Mouse (Mus musculus) liver, postnatal 0 days (tissue): Measurements from ENCODE around the gene Ifitm1.

ENCODE experiments used
- CTCF ChIP-seq: sonication (generic); IDR thresholded peaks from 2 replicates; pipeline ENCODE4 v1.5.1; 2016; ENCODE audit warnings: antibody characterized with exemption, low read depth
- EP300 ChIP-seq: IDR thresholded peaks from 2 replicates; pipeline ENCODE4 v1.6.1; 2016; ENCODE audit warnings: antibody characterized with exemption, low read depth, mild to moderate bottlenecking

DNA sequence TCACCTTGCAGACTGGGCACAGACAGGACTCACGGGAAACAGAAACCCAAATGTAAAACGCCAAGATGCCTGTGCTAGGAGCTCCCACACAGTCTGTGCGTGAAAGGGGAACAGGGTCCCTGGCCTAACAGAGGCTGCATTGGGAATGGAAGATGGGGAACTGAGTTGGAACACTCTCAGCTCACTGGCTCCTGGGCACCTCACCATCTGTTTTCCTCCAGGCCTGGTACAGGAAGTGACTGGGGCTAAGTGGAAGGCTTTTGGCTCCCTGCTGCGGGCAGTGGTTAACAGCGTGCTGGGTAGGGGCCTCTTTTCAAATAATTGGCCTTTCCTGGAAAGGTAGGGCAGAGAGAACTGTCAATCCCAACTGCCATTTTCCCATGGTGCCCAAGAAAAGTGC is 23.6 kb downstream of the Ifitm1 start:
- TF ChIP-seq CTCF (no peak), EP300 (no peak)
